Mouse (Mus musculus): ENCODE results near the gene Prtn3.
"Not testable (repeated sequence)": the region's sequence is repeated elsewhere in the genome, so short reads cannot be mapped to it uniquely, and the experiment has no call there.

Gene Prtn3

GRCm38 (mm10) chr10:79877174-79877573 is 2.9 kb downstream of the Prtn3 start:
- DNase-seq (ENCODE audit: low spot score): no peak

DNA sequence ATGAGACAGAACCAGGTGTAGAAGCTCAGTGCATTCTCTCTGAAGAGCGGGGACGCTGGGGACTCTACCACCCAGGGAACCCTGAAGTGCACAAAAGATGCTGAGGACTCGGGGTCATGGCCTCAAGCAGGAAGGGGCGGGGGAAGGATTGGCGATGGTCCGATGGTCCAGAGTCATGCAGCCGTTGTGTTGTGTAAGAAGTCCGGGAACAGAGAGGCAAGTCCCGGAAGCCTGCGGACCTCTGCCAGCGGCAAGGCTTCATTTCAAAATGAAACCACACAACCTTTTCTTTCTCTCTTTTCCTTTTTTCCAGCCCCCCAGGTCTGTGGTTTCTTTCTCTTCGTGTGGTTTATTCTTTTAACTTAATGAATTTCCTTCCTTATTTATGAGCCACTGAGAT is 3.5 kb downstream of the Prtn3 start:
- DNase-seq (ENCODE audit: low spot score): no peak

- DNase-seq (ENCODE audit: low spot score): no peak
Measured at GRCm38 (mm10) chr10:79879527-79879926, 5.3 kb downstream of the Prtn3 start.

DNA sequence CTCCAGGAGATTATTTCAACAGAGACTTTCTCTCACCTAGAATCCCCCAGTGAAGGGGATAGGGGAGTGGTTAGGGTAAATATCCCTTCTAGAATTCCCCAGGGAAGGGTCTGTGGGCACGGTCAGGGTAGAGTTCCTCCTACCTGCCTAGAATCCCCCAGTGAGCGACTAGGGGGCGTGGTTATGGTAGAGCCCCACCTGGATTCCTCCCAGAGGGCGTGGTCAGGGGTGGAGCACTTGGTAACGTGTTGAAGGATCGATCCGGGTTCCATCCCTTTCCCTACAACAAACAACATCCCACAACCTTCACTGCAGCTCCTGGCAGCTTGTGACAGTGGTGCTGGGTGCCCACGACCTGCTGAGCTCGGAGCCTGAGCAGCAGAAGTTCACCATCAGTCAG is 6.4 kb downstream of the Prtn3 start:
- no peak for DNase-seq (ENCODE audit: low spot score)

DNA sequence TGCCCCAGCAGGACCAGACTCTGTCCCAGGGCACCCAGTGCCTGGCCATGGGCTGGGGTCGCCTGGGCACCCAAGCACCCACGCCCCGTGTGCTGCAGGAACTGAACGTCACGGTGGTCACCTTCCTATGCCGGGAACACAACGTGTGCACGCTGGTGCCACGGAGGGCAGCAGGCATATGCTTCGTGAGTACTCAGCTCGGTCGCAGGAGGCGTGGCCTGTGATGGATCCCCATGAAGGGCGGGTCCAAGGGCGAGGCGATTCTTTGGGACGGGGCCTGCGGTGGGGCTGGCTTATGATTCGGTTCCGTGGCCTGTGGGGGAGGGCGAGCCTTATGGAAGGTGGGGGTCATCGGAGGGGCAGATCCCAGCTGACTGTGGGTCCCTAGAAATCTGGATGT is 7.7 kb downstream of the Prtn3 start:
- DNase-seq (ENCODE audit: low spot score): no peak

DNA sequence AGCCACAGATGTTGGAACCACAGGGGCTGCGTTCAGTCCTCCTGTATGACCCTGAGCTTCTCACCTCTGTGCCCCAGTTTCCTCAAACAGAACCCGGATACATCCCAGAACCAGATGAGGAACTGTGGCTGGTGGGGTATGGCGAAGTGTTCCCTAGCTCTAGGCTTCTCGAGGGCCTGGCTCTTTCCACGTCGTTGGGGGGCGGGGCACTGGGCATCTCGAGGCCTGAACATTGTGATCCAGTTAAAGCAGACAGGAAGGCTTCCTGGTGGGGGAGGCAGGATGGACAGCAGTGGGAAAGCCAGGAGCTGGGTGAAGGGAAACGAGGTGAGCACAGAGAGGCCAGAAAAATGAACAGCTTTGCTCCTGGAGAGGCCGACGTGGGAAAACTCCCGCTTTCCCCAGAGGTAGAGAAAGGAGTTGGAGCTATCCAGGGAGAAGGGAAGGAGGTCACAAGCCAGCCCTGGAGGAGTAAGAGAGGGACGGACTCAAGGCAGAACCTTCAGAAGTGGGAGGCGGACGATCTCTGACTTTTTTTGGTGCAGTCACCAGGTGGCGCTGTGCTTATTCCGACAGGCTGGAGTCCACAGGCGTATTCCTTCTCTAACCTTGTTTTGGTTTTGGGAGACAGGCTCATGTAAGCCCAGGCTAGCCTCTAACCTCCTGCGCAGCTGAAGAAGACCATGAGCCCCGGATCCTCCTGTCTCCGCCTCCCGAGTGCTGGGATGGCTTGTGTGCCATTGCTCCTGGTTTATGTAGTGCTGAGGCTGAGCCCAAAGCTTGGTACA is 9.2 kb downstream of the Prtn3 start:
- peak; percentile 87 for DNase-seq (ENCODE audit: low spot score)

- no peak for DNase-seq (ENCODE audit: low spot score)
Measured at GRCm38 (mm10) chr10:79884446-79884845, 10.2 kb downstream of the Prtn3 start.

GRCm38 (mm10) chr10:79884938-79885337 is 10.7 kb downstream of the Prtn3 start:
- not testable (repeated sequence) for DNase-seq (ENCODE audit: low spot score)

GRCm38 (mm10) chr10:79886054-79886453 is 11.8 kb downstream of the Prtn3 start, which contains the start of gene Elane:
Elane (plus strand) TSS chr10:79886247.
- DNase-seq (ENCODE audit: low spot score): no peak

DNA sequence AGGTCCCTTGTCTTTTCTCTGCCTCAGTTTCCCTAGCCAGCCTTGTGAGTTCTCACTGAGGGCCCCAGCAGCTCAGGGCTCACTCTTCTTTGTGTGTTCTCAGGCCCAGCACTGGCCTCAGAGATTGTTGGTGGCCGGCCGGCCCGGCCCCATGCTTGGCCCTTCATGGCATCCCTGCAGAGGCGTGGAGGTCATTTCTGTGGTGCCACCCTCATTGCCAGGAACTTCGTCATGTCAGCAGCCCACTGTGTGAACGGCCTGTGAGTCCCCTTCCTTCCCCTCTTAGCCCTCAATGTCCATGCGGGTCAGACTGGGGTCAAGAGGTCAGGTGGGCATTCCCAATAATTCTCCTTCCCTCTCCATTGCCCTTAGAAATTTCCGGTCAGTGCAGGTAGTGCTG is 12.3 kb downstream of the Prtn3 start:
- DNase-seq (ENCODE audit: low spot score): no peak

GRCm38 (mm10) chr10:79889386-79889785 is 15.1 kb downstream of the Prtn3 start:
- DNase-seq (ENCODE audit: low spot score): no peak

- DNase-seq (ENCODE audit: low spot score): no peak
Measured at GRCm38 (mm10) chr10:79890670-79891069, 16.4 kb downstream of the Prtn3 start, which contains the start of gene Cfd. Cfd (plus strand) TSS chr10:79890853.

GRCm38 (mm10) chr10:79892451-79893118 is 18.3 kb downstream of the Prtn3 start:
- peak; percentile 82 for DNase-seq (ENCODE audit: low spot score)

DNA sequence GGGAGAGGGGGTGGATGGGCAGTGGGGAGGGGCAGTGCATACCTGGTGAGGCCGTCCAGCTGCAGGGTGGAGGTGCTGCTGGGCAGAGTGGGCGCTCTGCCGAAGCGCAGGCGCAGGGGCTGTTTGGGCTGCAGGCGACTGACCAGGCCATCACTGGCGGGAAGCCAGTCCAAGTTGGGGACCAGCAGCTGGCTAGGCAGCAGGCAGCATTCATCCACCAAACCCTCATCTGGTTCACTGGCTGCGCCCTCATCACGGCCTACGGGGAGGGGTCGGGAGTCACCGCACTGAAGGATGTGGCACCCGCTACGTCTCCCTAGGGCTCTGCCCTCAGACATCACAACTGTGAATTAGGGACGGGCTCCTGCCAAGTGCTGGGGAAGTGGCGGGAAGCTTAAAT is 22.0 kb downstream of the Prtn3 start:
- DNase-seq (ENCODE audit: low spot score): no peak

GRCm38 (mm10) chr10:79896814-79897213 is 22.5 kb downstream of the Prtn3 start:
- DNase-seq (ENCODE audit: low spot score): no peak

GRCm38 (mm10) chr10:79897316-79898245 is 23.3 kb downstream of the Prtn3 start:
- no peak for DNase-seq (ENCODE audit: low spot score)

- peak; percentile 81 for DNase-seq (ENCODE audit: low spot score)
Measured at GRCm38 (mm10) chr10:79900951-79901410, 26.7 kb downstream of the Prtn3 start.

GRCm38 (mm10) chr10:79906712-79907111 is 32.4 kb downstream of the Prtn3 start:
- DNase-seq (ENCODE audit: low spot score): no peak

GRCm38 (mm10) chr10:79907415-79907814 is 33.1 kb downstream of the Prtn3 start:
- no peak for DNase-seq (ENCODE audit: low spot score)

DNA sequence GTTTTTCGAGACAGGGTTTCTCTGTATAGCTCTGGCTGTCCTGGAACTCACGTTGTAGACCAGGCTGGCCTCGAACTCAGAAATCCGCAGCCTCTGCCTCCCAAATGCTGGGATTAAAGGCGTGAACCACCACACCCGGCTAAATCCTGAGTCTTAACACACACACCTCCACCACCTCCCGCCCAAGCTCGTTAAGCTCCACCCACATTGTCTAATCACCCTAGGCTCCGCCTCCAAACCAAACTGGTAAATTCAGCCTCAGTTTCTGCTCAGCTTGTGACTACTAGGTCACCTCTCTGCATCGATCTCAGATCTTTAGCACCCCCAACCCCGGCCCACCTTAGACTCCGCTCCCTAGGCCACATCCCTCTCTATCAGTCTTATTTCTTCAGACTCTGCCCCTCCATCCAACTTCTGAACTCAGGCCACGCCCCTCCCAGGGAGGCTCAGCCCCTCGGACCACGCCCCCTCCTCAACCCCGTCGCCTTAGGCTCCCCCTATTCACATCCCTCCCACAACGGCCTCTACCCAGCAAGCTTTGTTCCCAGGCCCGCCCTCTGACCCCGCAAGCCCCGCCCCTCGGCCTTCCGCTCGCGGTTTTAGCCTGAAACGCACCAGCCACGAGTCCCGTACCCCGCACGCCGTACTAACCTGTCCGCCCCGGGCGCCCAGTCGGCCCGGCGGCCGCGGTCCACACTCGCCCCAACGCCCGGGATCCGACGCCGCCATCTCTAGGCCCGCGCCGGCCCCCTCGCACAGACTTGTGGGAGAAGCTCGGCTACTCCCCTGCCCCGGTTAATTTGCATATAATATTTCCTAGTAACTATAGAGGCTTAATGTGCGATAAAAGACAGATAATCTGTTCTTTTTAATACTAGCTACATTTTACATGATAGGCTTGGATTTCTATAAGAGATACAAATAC is 34.2 kb downstream of the Prtn3 start, which contains the start of gene Med16:
TSS of gene Med16 (minus strand) at position 757 of the 925 bp plus-strand sequence.
- DNase-seq (ENCODE audit: low spot score): peak; percentile 96
